Mouse (Mus musculus): ENCODE data around the gene Prss53. TPM values are rescaled to one million over a fixed set of nuclear protein-coding genes. Genes with fewer than 3 reads are reported as not detected.
"Not testable (repeated sequence)": the region's sequence is repeated elsewhere in the genome, so short reads cannot be mapped to it uniquely, and the experiment has no call there.

The Prss53 gene
- polyA plus RNA-seq, 1 experiment from 2014 or later: 0.98 TPM

DNA sequence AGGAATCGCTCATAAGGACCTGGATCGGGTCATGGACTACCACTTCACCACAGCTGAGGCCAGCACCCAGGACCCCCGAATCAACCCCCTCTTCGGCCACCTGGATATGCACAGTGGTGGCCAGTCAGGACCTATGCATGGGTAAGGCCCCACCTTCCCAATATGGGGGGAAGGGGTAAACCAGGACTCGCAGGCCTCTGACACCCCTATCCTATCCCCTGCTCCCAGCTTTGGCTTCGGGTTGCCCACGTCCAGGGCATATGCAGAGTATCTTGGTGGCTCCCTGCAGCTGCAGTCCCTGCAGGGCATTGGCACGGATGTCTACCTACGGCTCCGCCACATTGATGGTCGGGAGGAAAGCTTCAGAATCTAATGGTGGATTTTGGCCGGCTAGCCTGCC is 17.2 kb upstream of the Prss53 start:
- H3K4me3 ChIP-seq: no peak overlapping the region
- H3K9me3 ChIP-seq: no peaks in the 10 kb centered on the region
- H3K4me1 ChIP-seq: peaks cover 9% of the 10 kb centered on the region
- ATAC-seq (ENCODE audit: low FRiP score, low read depth): no peak
- no peaks in the 10 kb centered on the region for H3K27me3 ChIP-seq (replicated peaks)
- peaks cover 45% of the 10 kb centered on the region for H3K36me3 ChIP-seq
- 95% methylated on average over 12 of the region's 12 CpGs for WGBS
- no peak overlapping the region for H3K4me2 ChIP-seq (replicated peaks)
- no peak overlapping the region for H3K27ac ChIP-seq
- no peak overlapping the region for H3K9ac ChIP-seq

DNA sequence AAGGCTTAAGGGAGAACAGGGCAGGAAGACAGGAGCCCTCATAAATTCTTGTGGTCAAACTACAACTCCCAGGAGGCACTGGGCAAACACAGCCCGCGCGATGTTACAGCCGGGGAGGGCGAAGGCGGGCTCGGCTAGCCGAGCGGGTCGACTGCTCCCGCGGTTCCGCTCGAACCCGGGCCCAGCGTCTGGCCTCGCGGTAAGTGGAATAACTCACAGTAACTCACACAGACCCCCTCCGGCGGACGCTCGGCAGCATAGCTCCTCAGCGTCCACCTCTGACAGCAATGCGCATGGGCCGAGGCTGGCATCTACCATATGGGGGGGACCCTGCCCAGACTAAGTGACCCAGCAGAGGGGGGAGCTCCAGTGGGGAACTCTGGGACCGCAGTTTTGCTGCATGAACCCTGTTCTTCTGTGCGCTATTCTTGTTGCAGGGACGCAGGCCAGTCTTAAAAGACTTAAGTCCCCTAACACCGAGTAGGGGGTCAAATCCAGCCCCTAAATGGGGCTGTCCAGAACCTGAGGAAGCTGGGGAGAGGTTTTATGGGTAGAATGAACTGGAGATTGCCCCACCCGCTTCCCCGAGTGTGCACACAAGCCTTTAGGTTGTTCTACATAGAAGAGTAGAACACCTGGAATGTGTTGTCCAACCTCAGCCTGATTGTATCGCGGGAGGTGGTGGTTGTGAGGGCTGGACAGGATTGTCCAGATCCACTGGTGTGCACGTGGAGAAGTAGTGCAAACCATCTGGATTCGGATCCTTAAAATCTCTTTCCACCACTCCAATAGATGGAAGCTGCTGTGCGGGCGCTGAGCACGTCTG is 13.4 kb upstream of the Prss53 start, which contains the start of gene Bckdk:
TSS of gene Bckdk (plus strand) at position 112 of the 826 bp plus-strand sequence.
- H3K4me2 ChIP-seq (replicated peaks): peak within 1 kb of the TSS; percentile 84
- WGBS: 8% methylated on average over 38 of the region's 38 CpGs
- peaks cover 8% of the 10 kb centered on the region for H3K4me1 ChIP-seq
- no peaks in the 10 kb centered on the region for H3K27me3 ChIP-seq (replicated peaks)
- H3K27ac ChIP-seq: no peak within 1 kb of the TSS; the same call in 1 of the 2 replicates
- H3K9ac ChIP-seq: peak within 1 kb of the TSS; percentile 74
- peaks cover 40% of the 10 kb centered on the region for H3K36me3 ChIP-seq
- H3K9me3 ChIP-seq: no peaks in the 10 kb centered on the region
- H3K4me3 ChIP-seq: peak within 1 kb of the TSS; percentile 64
- ATAC-seq (ENCODE audit: low FRiP score, low read depth): peak; percentile 87

DNA sequence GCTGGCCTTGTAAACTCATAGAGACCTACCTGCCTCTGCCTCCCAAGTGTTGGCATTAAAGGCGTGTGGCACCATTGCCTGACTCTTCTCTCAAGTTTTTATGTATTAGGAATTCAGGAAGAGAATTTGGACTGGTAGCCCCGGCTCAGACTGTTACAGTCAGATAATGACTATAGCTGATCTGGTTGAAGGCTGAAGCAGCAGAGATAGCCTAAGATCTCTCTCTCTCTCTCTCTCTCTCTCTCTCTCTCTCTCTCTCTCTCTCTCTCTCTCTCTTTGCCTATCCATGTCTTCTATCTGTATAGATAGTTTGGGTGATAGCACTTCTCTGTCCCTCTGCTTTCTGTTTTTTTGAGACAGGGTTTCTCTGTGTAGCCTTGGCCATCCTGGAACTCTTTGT is 11.0 kb upstream of the Prss53 start:
- 86% methylated on average over 2 of the region's 2 CpGs for WGBS

DNA sequence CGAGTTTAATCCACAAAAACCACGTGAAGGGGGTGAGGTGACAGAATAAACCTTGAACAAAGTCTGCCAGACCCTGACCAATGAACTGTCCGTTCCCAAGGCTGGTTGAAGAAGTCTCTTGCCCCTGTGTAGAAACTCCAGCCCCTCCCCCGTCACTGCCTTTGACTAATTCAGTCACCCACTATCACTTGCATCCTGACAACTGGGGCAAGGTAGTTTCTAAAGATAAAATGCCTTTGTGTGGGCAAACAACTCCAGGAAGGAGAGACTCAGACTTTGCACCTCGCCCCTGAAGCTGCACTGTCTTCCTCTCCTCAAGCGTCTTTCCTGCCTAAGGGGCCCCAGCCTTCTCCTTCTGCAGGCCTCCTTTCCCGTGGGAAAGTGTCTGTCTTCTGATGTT is 9.2 kb upstream of the Prss53 start:
- Histone ChIP-seq H3K27me3 (replicated peaks) (no peaks in the 10 kb centered on the region), H3K4me1 (peaks cover 9% of the 10 kb centered on the region), H3K9ac (no peak overlapping the region), H3K9me3 (no peaks in the 10 kb centered on the region), H3K4me3 (no peak overlapping the region), H3K4me2 (replicated peaks) (no peak overlapping the region), H3K36me3 (no peaks in the 10 kb centered on the region), H3K27ac (no peak overlapping the region)
- 53% methylated on average over 7 of the region's 7 CpGs for WGBS
- ATAC-seq (ENCODE audit: low FRiP score, low read depth): no peak

More for the DNA sequence above, 11.0 kb upstream of the Prss53 start:
- H3K9me3 ChIP-seq: no peaks in the 10 kb centered on the region
- no peak overlapping the region for H3K4me2 ChIP-seq (replicated peaks)
- H3K9ac ChIP-seq: no peak overlapping the region
- peaks cover 16% of the 10 kb centered on the region for H3K36me3 ChIP-seq
- ATAC-seq (ENCODE audit: low FRiP score, low read depth): no peak
- peaks cover 8% of the 10 kb centered on the region for H3K4me1 ChIP-seq
- H3K27me3 ChIP-seq (replicated peaks): no peaks in the 10 kb centered on the region
- no peak overlapping the region for H3K4me3 ChIP-seq
- no peak overlapping the region for H3K27ac ChIP-seq

DNA sequence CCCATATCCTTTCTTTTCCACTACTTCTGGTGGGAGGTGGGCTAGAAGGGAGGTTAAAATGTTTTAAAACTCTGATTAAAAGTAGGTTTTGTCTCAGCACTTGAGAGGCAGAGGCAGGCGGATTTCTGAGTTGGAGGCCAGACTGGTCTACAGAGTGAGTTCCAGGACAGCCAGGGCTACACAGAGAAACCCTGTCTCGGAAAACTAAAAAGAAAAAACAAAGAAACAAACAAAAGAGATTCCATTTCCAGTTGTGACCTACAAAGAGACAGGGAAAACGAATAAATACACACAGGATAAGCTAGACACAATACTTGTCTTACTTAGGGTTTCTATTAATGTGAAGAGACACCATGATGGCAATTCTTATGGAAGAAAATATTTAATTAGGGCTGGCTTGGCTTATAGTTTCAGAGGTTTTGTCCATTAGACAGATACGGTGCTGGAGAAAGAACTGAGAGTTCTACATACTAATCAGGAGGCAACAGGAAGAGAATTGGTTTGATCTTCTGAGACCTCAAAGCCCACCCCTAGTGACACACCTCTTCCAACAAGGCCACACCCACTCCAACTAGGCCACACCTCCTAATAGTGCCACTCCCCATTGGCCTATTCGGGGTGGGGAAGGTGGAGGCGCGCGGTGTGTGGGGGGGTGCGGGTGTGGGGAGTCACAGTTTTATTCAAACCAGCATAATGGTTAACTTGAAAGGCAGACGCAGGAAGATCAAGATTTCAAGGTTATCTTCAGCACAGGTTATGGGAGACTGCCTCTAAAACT is 7.6 kb upstream of the Prss53 start:
- Histone ChIP-seq H3K36me3 (0 out of 2 replicates have a peak, but pooled peaks cover under 1% of the 10 kb centered on the region), H3K27ac (no peak overlapping the region), H3K9me3 (no peaks in the 10 kb centered on the region), H3K4me3 (no peak overlapping the region), H3K4me1 (peaks cover 12% of the 10 kb centered on the region), H3K9ac (no peak overlapping the region), H3K4me2 (replicated peaks) (no peak overlapping the region), H3K27me3 (replicated peaks) (no peaks in the 10 kb centered on the region)
- ATAC-seq (ENCODE audit: low FRiP score, low read depth): no peak
- 45% methylated on average over 10 of the region's 10 CpGs for WGBS

DNA sequence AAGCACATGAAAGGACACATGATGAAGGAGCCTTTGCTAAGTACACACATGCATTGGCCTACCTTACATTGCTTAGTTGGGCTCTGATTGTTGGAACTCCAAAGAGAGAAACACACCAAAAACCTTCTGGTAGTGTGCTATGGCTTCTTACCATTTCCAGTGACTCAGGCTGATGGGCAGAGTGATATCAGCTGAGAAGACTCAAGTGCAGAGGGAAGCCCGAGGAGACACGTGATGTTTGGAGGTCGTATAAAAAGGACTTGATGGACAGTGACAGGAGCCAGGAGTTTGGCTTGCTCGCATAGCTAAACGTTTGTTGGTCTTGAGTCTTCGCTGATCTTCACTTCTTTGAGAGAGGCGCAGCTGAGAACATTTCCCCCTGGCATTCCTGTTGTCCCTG is 6.8 kb upstream of the Prss53 start:
- H3K4me3 ChIP-seq: no peak overlapping the region
- peaks cover 12% of the 10 kb centered on the region for H3K4me1 ChIP-seq
- peaks cover 9% of the 10 kb centered on the region; the same call in 1 of the 2 replicates for H3K36me3 ChIP-seq
- no peak overlapping the region for H3K27ac ChIP-seq
- H3K9ac ChIP-seq: no peak overlapping the region
- no peaks in the 10 kb centered on the region for H3K27me3 ChIP-seq (replicated peaks)
- WGBS: 91% methylated on average over 7 of the region's 7 CpGs
- no peak overlapping the region for H3K4me2 ChIP-seq (replicated peaks)
- no peak for ATAC-seq (ENCODE audit: low FRiP score, low read depth)
- no peaks in the 10 kb centered on the region for H3K9me3 ChIP-seq

DNA sequence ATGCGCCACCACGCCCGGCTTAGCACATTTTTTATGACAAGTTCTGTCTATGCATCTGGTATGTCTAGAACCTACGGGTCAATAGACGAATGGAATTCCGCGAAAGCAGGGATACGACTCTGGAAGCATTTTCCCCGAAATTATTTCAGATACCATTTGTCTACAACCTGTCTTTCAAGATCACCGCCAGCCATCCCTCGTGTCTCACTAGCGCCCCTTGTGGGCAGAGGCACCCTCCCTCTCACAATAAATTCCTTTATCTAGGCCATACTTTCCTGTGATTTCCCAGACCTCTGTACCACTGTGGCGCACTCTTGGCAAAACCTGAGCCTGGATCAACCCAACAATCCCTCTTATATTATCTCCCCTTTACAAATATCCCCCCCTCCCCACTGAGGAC is 5.6 kb upstream of the Prss53 start:
- no peaks in the 10 kb centered on the region for H3K9me3 ChIP-seq
- no peak overlapping the region for H3K9ac ChIP-seq
- H3K27ac ChIP-seq: no peak overlapping the region
- H3K36me3 ChIP-seq: peaks cover 14% of the 10 kb centered on the region; the same call in 1 of the 2 replicates
- H3K27me3 ChIP-seq (replicated peaks): no peaks in the 10 kb centered on the region
- H3K4me2 ChIP-seq (replicated peaks): no peak overlapping the region
- no peak overlapping the region for H3K4me3 ChIP-seq
- peaks cover 12% of the 10 kb centered on the region for H3K4me1 ChIP-seq
- ATAC-seq (ENCODE audit: low FRiP score, low read depth): no peak
- 60% methylated on average over 13 of the region's 13 CpGs for WGBS

DNA sequence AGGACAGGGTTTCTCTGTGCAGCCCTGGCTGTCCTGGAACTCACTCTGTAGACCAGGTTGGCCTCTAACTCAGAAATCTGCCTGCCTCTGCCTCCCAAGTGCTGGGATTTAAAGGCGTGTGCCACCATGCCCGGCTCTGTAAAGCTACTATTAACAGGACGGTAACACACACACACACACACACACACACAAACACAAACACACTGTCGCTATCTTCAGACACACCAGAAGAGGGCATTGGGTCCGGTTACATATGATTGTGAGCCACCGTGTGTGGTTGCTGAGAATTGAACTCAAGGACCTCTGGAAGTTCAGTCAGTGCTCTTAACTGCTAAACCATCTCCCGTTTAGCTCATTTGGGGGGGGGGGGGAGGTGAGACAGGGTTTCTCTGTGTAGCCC is 5.1 kb upstream of the Prss53 start:
- H3K4me3 ChIP-seq: peak overlapping the region; percentile 56; the same call in 1 of the 2 replicates
- H3K9me3 ChIP-seq; H3K9ac ChIP-seq; H3K27me3 ChIP-seq (replicated peaks); H3K27ac ChIP-seq: not testable (repeated sequence)
- peak; percentile 48; the same call in 1 of the 2 replicates for ATAC-seq (ENCODE audit: low FRiP score, low read depth)
- peaks cover 15% of the 10 kb centered on the region; the same call in 1 of the 2 replicates for H3K36me3 ChIP-seq
- peak overlapping the region; percentile 72 for H3K4me2 ChIP-seq (replicated peaks)
- H3K4me1 ChIP-seq: peaks cover 12% of the 10 kb centered on the region
- 66% methylated on average over 7 of the region's 7 CpGs for WGBS

DNA sequence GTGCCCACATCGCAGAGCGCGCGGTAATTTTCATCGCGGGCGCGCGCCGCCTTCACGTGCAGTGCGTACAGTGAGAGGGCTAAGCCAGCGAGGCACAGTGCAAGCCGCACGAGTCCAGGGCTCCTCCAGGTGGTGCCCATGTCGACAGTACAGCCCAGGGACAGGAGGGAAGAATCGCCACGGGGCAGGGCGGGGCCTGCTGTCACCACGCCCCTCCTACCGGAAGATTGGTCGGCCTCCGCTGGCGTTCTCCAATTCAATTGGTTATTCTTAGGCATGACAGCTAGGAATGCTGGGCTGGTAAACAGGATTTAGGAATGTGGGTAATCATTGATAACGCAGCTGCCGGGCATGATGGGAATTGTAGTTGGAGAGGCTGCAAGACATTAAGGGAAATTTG is 4.7 kb upstream of the Prss53 start, which contains the start of the genes Gm21974 and Vkorc1:
TSS of gene Gm21974 (minus strand) at position 13 of the 400 bp plus-strand sequence.
TSS of gene Vkorc1 (minus strand) at position 176 of the 400 bp plus-strand sequence.
- H3K27me3 ChIP-seq (replicated peaks): no peaks in the 10 kb centered on the region
- peak within 1 kb of the TSS; percentile 56 for H3K4me3 ChIP-seq
- H3K36me3 ChIP-seq: peaks cover 20% of the 10 kb centered on the region; the same call in 1 of the 2 replicates
- peak within 1 kb of the TSS; percentile 16; the same call in 1 of the 2 replicates for H3K27ac ChIP-seq
- peak; percentile 96 for ATAC-seq (ENCODE audit: low FRiP score, low read depth)
- H3K9me3 ChIP-seq: no peaks in the 10 kb centered on the region
- H3K4me1 ChIP-seq: peaks cover 12% of the 10 kb centered on the region
- H3K4me2 ChIP-seq (replicated peaks): peak within 1 kb of the TSS; percentile 72
- peak within 1 kb of the TSS; percentile 61 for H3K9ac ChIP-seq
- under 1% methylated on average over 26 of the region's 26 CpGs for WGBS

DNA sequence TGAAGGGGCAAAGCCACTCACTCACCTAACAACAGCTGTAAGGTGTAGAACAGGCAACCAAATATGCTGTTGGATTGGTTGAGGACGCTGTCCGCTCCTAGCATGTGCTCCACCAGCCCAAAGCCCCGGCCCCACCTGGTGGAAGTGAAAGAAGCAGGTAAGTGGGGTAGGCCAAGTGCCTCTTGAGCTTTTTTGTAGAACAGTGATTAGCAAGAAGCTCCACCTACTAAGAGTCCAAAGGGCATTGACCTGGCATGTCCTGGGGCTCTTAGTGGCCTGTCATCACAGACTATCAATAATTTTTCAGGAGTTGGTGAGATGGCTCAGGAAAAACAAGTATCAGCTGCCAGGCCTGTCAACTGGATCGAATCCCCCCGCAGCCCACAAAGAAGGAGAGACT is 3.7 kb upstream of the Prss53 start:
- WGBS: 86% methylated on average over 5 of the region's 5 CpGs
- no peaks in the 10 kb centered on the region for H3K27me3 ChIP-seq (replicated peaks)
- H3K4me1 ChIP-seq: peaks cover 12% of the 10 kb centered on the region
- no peak overlapping the region for H3K9ac ChIP-seq
- no peaks in the 10 kb centered on the region for H3K9me3 ChIP-seq
- no peak overlapping the region for H3K4me3 ChIP-seq
- H3K4me2 ChIP-seq (replicated peaks): peak overlapping the region; percentile 72
- peaks cover 28% of the 10 kb centered on the region for H3K36me3 ChIP-seq
- ATAC-seq (ENCODE audit: low FRiP score, low read depth): no peak
- H3K27ac ChIP-seq: no peak overlapping the region

DNA sequence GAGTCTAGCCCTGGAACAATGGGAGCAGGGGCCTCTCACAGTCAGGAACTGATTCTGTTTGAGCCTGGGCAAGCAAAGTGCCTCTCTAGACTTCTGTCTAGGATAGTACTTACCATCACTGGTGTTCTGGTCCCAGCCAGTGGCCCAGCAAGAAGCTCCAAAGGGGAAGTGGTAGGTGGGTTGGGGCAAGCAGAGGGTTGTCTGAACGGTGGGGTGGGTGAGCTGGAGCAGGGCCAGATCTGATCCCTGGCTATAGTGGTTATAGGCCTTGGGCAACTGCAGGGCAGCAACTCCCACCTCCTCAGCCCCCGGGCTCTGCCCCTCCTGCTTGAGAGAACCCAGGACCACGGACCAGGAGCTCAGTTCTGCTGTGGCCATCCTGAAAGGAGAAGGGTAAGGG is 1.9 kb downstream of the Prss53 start:
- Histone ChIP-seq H3K27me3 (replicated peaks) (no peaks in the 10 kb centered on the region), H3K4me3 (no peak overlapping the region), H3K36me3 (peaks cover 83% of the 10 kb centered on the region), H3K4me2 (replicated peaks) (no peak overlapping the region), H3K27ac (no peak overlapping the region), H3K4me1 (peaks cover 11% of the 10 kb centered on the region; the same call in 1 of the 2 replicates), H3K9ac (no peak overlapping the region), H3K9me3 (no peaks in the 10 kb centered on the region)
- WGBS: 86% methylated on average over 3 of the region's 3 CpGs
- ATAC-seq (ENCODE audit: low FRiP score, low read depth): no peak

DNA sequence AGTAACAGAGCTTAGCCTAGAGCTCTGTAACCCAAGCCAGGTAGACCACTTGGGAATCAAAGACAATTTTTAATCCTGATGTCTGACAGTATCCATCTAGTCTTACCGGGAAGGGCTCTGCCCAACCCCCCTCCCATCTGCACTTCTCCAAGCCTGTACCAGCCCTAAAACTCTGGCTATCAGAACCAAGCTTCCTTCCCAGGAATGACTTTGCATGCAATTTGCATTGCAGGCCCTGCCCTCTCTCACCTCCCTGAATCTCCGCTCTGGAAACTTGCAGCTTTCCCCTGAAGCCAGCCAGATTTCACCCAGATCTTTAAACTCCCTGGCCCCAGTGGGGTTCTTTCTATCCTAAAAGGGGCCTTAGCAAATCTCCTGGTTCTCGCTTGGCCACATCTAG is 3.0 kb downstream of the Prss53 start:
- no peak for ATAC-seq (ENCODE audit: low FRiP score, low read depth)

More for the DNA sequence above, 3.0 kb downstream of the Prss53 start:
- Histone ChIP-seq H3K9ac (no peak overlapping the region), H3K27ac (no peak overlapping the region), H3K36me3 (peaks cover 87% of the 10 kb centered on the region), H3K27me3 (replicated peaks) (no peaks in the 10 kb centered on the region), H3K9me3 (no peaks in the 10 kb centered on the region), H3K4me1 (peaks cover 18% of the 10 kb centered on the region; the same call in 1 of the 2 replicates), H3K4me2 (replicated peaks) (no peak overlapping the region), H3K4me3 (no peak overlapping the region)
- WGBS: 84% methylated on average over 3 of the region's 3 CpGs

All from neural tube, embryonic 12.5 days (tissue).